In the genomic region with DNA sequence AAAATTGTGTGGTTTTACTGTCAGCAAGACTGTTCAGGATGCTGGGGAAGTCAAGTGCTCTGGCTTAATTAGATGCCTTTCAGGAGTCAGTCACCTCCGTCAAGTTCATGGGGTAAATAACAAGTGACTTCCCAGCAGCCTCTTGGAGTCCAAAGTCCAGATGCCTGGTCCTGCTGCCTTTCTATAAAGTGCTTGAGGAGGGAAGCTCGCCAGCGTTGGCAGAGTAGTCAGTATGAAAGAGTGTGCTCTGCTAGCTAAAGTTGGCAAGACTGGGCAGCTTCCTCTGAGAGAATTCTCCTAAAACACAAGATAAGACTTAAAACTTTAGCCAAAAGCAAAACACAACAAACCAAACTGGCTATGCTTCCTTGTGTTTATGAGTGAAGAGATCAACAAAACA, we compare ENCODE assay signal across 25 mouse cellular contexts. TPM values are rescaled to one million over a fixed set of nuclear protein-coding genes. Genes with fewer than 3 reads are reported as not detected.
DNase-seq lines count a peak whose midpoint lies in the region; ATAC-seq and TF ChIP-seq lines count a peak whose summit lies in the region.
"Had no signal": no experiment of that assay in that cellular context is flagged by ENCODE, and none has a peak within 500 bp of the region (broad histone marks: within the 10 kb centered on the region; RNA-seq: fewer than 3 reads in every experiment).

No protein-coding gene starts in this region.

- H3K4me2 ChIP-seq in forebrain, postnatal 0 days (ENCODE audit: low read depth), result no peak overlapping the region
- no peak overlapping the region for H3K4me2 ChIP-seq in kidney, embryonic 14.5 days (replicated peaks; ENCODE audit: low read depth, low read length)
- H3K4me2 ChIP-seq: heart, embryonic 15.5 days; liver, embryonic 13.5 days; lung, embryonic 14.5 days had no signal

- no peaks in the 10 kb centered on the region for H3K36me3 ChIP-seq in forebrain, postnatal 0 days (ENCODE audit: insufficient read depth)
- no peaks in the 10 kb centered on the region for H3K36me3 ChIP-seq in forebrain, embryonic 10.5 days (replicated peaks)
- no peaks in the 10 kb centered on the region for H3K36me3 ChIP-seq in kidney, adult 2 months (ENCODE audit: control insufficient read depth, insufficient read depth, low read length)
- H3K36me3 ChIP-seq in kidney, embryonic 14.5 days (ENCODE audit: control insufficient read depth, insufficient read depth, low read length), result no peaks in the 10 kb centered on the region
- H3K36me3 ChIP-seq: heart, embryonic 15.5 days; liver, embryonic 13.5 days had no signal

- ATAC-seq in forebrain, postnatal 0 days, result no peak
- ATAC-seq in kidney, embryonic 14.5 days (ENCODE audit: low FRiP score, low TSS enrichment), result no peak
- ATAC-seq: Patski had no signal

- peak; percentile 24 for DNase-seq in forebrain, postnatal 0 days
- DNase-seq in forebrain, embryonic 10.5 days (ENCODE audit: extremely low spot score, low spot score), result no peak
- peak; percentile 84 for DNase-seq in kidney, adult 2 months
- peak; percentile 11 for DNase-seq in NIH3T3 (ENCODE audit: low read depth)
- DNase-seq in kidney, postnatal 10 days, result peak; percentile 24
- DNase-seq in urinary bladder, postnatal 25 days (ENCODE audit: low spot score), result no peak
- no peak for DNase-seq in ovary, postnatal 36 days (ENCODE audit: low spot score)
- DNase-seq: adrenal gland, postnatal 10 days; cerebellum, adult 18-20 months; cerebellum, postnatal 25 days; embryo, embryonic 11 days; gastrocnemius, postnatal 10 days; heart, adult 11 months; heart, postnatal 4 days; left cerebral cortex, postnatal 4 days; liver, embryonic 13.5 days; lung, embryonic 14.5 days; lung, postnatal 36 days; spleen, adult 18-20 months; thymus, adult 18-20 months had no signal

- no peak overlapping the region for H3K9ac ChIP-seq in forebrain, postnatal 0 days
- H3K9ac ChIP-seq in kidney, embryonic 14.5 days (ENCODE audit: low read depth, low read length), result no peak overlapping the region
- H3K9ac ChIP-seq: heart, embryonic 15.5 days; liver, embryonic 13.5 days; lung, embryonic 14.5 days had no signal

- no peak for TF ChIP-seq POLR2A in kidney, adult 2 months (IDR thresholded peaks at IDR 0.05; ENCODE audit: low read depth, low read length)

- no peak overlapping the region for H3K4me3 ChIP-seq in forebrain, postnatal 0 days (ENCODE audit: low read depth, low read length)
- H3K4me3 ChIP-seq in forebrain, embryonic 10.5 days, result no peak overlapping the region
- no peak overlapping the region for H3K4me3 ChIP-seq in kidney, adult 2 months (ENCODE audit: insufficient read depth, low read depth, low read length)
- H3K4me3 ChIP-seq in kidney, embryonic 14.5 days (ENCODE audit: low read length), result no peak overlapping the region
- H3K4me3 ChIP-seq: heart, embryonic 15.5 days; left cerebral cortex, adult 2 months; liver, embryonic 13.5 days had no signal

- TF ChIP-seq CTCF in forebrain, postnatal 0 days (IDR thresholded peaks at IDR 0.05; ENCODE audit: low read depth), result no peak
- no peak for TF ChIP-seq CTCF in kidney, adult 2 months (conservative IDR thresholded peaks at IDR 0.05; ENCODE audit: insufficient read depth, insufficient read length, low read depth, low read length)

- H3K4me1 ChIP-seq in forebrain, postnatal 0 days (ENCODE audit: insufficient read depth), result no peaks in the 10 kb centered on the region
- H3K4me1 ChIP-seq in forebrain, embryonic 10.5 days, result peaks cover 5% of the 10 kb centered on the region; the same call in 1 of the 2 replicates
- H3K4me1 ChIP-seq in kidney, adult 2 months (ENCODE audit: control insufficient read depth, insufficient read depth, low read length), result peaks cover 5% of the 10 kb centered on the region; the same call in 1 of the 2 replicates
- no peaks in the 10 kb centered on the region for H3K4me1 ChIP-seq in kidney, embryonic 14.5 days (ENCODE audit: control insufficient read depth, insufficient read depth, low read length)
- H3K4me1 ChIP-seq: heart, embryonic 15.5 days; liver, embryonic 13.5 days had no signal

- H3K27ac ChIP-seq in forebrain, postnatal 0 days (ENCODE audit: low read depth, low read length), result no peak overlapping the region
- no peak overlapping the region for H3K27ac ChIP-seq in forebrain, embryonic 10.5 days
- H3K27ac ChIP-seq in kidney, adult 2 months (ENCODE audit: insufficient read depth, low read depth, low read length), result no peak overlapping the region
- no peak overlapping the region for H3K27ac ChIP-seq in kidney, embryonic 14.5 days (ENCODE audit: low read depth, low read length)
- H3K27ac ChIP-seq: heart, embryonic 15.5 days; left cerebral cortex, adult 2 months; liver, embryonic 13.5 days had no signal

- H3K9me3 ChIP-seq in forebrain, postnatal 0 days (ENCODE audit: low read length), result no peaks in the 10 kb centered on the region
- no peaks in the 10 kb centered on the region for H3K9me3 ChIP-seq in forebrain, embryonic 10.5 days
- H3K9me3 ChIP-seq in kidney, embryonic 14.5 days (ENCODE audit: control insufficient read depth, low read length), result no peaks in the 10 kb centered on the region
- H3K9me3 ChIP-seq: heart, embryonic 15.5 days; liver, embryonic 13.5 days had no signal

- H3K27me3 ChIP-seq in forebrain, postnatal 0 days (ENCODE audit: insufficient read depth, low read length), result no peaks in the 10 kb centered on the region
- H3K27me3 ChIP-seq in forebrain, embryonic 10.5 days (ENCODE audit: poor library complexity, severe bottlenecking), result no peaks in the 10 kb centered on the region
- no peaks in the 10 kb centered on the region for H3K27me3 ChIP-seq in kidney, adult 2 months (replicated peaks; ENCODE audit: control insufficient read depth, insufficient read depth, low read length)
- H3K27me3 ChIP-seq in kidney, embryonic 14.5 days (ENCODE audit: control insufficient read depth, insufficient read depth, low read length), result no peaks in the 10 kb centered on the region
- H3K27me3 ChIP-seq: heart, embryonic 15.5 days; liver, embryonic 13.5 days; Patski had no signal

- WGBS in forebrain, postnatal 0 days, result 47% methylated on average over 3 of the region's 3 CpGs
- 86% methylated on average over 3 of the region's 3 CpGs for WGBS in forebrain, embryonic 10.5 days
- WGBS in kidney, adult 2 months, result 47% methylated on average over 3 of the region's 3 CpGs
- 81% methylated on average over 3 of the region's 3 CpGs for WGBS in kidney, embryonic 14.5 days

RNA-seq across cellular contexts. Expression of a gene that starts 18.5 kb away (rescaled TPM):
- total RNA-seq in forebrain, postnatal 0 days (2014; rRNA removed), result not detected in 2 replicates
- polyA plus RNA-seq in forebrain, postnatal 0 days (2015; fragmentation: Nextera tagmentation; extraction: Ambion mirVana), result not detected in 2 replicates
- polyA plus RNA-seq in forebrain, embryonic 10.5 days (2016; fragmentation: Nextera tagmentation; extraction: Ambion mirVana), result not detected in 2 replicates
- 0.77 and 0.92 TPM in 2 replicates for polyA plus RNA-seq in kidney, adult 2 months (2012; rRNA removed)
- polyA plus RNA-seq in kidney, embryonic 14.5 days (2014; fragmentation: Nextera tagmentation; extraction: Ambion mirVana), result 0.34 and 0.50 TPM in 2 replicates
- total RNA-seq: left cerebral cortex, postnatal 4 days had no signal
- polyA plus RNA-seq: liver, embryonic 13.5 days; neural tube, embryonic 11.5 days had no signal

Comparison
In these comparisons a context has a peak if more than half of its experiments do, and no peak if none do; other contexts are left out.
1. DNase-seq: peak in forebrain, postnatal 0 days (single experiment), kidney, adult 2 months (single experiment), NIH3T3 (single experiment) and kidney, postnatal 10 days (single experiment); none in forebrain, embryonic 10.5 days (single experiment), urinary bladder, postnatal 25 days (single experiment) and ovary, postnatal 36 days (single experiment).